Mouse (Mus musculus) thymus, adult 2 months (tissue): ENCODE measurements around the gene Rmdn2. TPM values are rescaled to one million over a fixed set of nuclear protein-coding genes. Genes with fewer than 3 reads are reported as not detected.

Experiments used
- DNase-seq: peaks from one replicate; pipeline ENCODE4 v3.0.0; 2021
- H3K27ac ChIP-seq: fragments of 200-500 bp; 2 replicates; pipeline ENCODE4 v1.5.1; 2012; ENCODE audit warnings: low read length, control low read depth; ENCODE audit not compliant: control insufficient read depth, insufficient read depth
- H3K27me3 ChIP-seq: fragments of 200-500 bp; 2 replicates; pipeline ENCODE4 v1.6.1; 2012; ENCODE audit warnings: mild to moderate bottlenecking, low read length, moderate library complexity, mixed read lengths; ENCODE audit not compliant: control insufficient read depth, insufficient read depth
- H3K36me3 ChIP-seq: fragments of 200-500 bp; 2 replicates; pipeline ENCODE4 v1.6.1; 2012; ENCODE audit warnings: mild to moderate bottlenecking, low read length, moderate library complexity; ENCODE audit not compliant: control insufficient read depth, insufficient read depth
- H3K4me1 ChIP-seq: fragments of 200-500 bp; replicated peaks from 2 replicates; pipeline ENCODE4 v1.6.1; 2012; ENCODE audit warnings: low read length; ENCODE audit not compliant: control insufficient read depth, insufficient read depth
- H3K4me3 ChIP-seq: fragments of 200-500 bp; 2 replicates; pipeline ENCODE4 v1.5.1; 2012; ENCODE audit warnings: mild to moderate bottlenecking, low read length, control low read depth, moderate library complexity; ENCODE audit not compliant: control insufficient read depth, insufficient read depth
- CTCF ChIP-seq: fragments of 200-500 bp; IDR thresholded peaks from 2 replicates; pipeline ENCODE4 v1.5.1; 2012; ENCODE audit warnings: mild to moderate bottlenecking, control low read depth, low read length, moderate library complexity, borderline replicate concordance; ENCODE audit not compliant: control insufficient read depth, poor library complexity, insufficient read depth; ENCODE audit errors: extremely low read depth
- POLR2A ChIP-seq: fragments of 200-500 bp; IDR thresholded peaks from 2 replicates; pipeline ENCODE4 v1.6.1; 2012; ENCODE audit warnings: mild to moderate bottlenecking, low read length, control low read depth, moderate library complexity; ENCODE audit not compliant: control insufficient read depth, poor library complexity, insufficient read depth; ENCODE audit errors: extremely low read depth
- WGBS: fragments of 180-500 bp; shearing (Covaris S2); methylation state at CpG from one replicate; pipeline ENCODE4 v1.1.7; 2018; 5-methylcytosine and 5-hydroxymethylcytosine counted together
- polyA plus RNA-seq: library from polyadenylated mRNA; depleted of rRNA; stranded (reverse); fragments of >200 nt; gene quantifications from 2 replicates; pipeline ENCODE4 v1.2.3, GENCODE M21; 2012

Rmdn2 gene
- polyA plus RNA-seq, 1 experiment: 0.97 TPM

- H3K4me1 ChIP-seq: no peaks in the 10 kb centered on the region
- 84% methylated on average over 3 of the region's 3 CpGs for WGBS
- TF ChIP-seq POLR2A (no peak), CTCF (no peak)
- H3K27me3 ChIP-seq: no peaks in the 10 kb centered on the region; the same call in 1 of the 2 replicates
- H3K27ac ChIP-seq: no peak overlapping the region
- DNase-seq: no peak
- no peaks in the 10 kb centered on the region for H3K36me3 ChIP-seq
- H3K4me3 ChIP-seq: no peak overlapping the region
These were observed 46.8 kb downstream of the Rmdn2 start for GRCm38 (mm10) chr17:79658452-79658851.

- Histone ChIP-seq H3K27me3 (no peaks in the 10 kb centered on the region; the same call in 1 of the 2 replicates), H3K27ac (no peak overlapping the region), H3K4me1 (no peaks in the 10 kb centered on the region), H3K36me3 (no peaks in the 10 kb centered on the region), H3K4me3 (no peak overlapping the region)
- TF ChIP-seq CTCF (no peak), POLR2A (no peak)
- DNase-seq: no peak
- WGBS: 93% methylated on average over 8 of the region's 8 CpGs
These were observed 47.2 kb downstream of the Rmdn2 start for GRCm38 (mm10) chr17:79658863-79659262.

- no peak for TF ChIP-seq CTCF
- no peak for TF ChIP-seq POLR2A
- H3K36me3 ChIP-seq: no peaks in the 10 kb centered on the region
- no peaks in the 10 kb centered on the region; the same call in 1 of the 2 replicates for H3K27me3 ChIP-seq
- H3K27ac ChIP-seq: no peak overlapping the region
- DNase-seq: peak; percentile 63
- 63% methylated on average over 7 of the region's 7 CpGs for WGBS
- H3K4me3 ChIP-seq: no peak overlapping the region
- H3K4me1 ChIP-seq: no peaks in the 10 kb centered on the region
These were observed 49.7 kb downstream of the Rmdn2 start for GRCm38 (mm10) chr17:79661387-79661786.

GRCm38 (mm10) chr17:79661848-79662247 lies 50.2 kb downstream of the Rmdn2 start:
- Histone ChIP-seq H3K27me3 (no peaks in the 10 kb centered on the region), H3K27ac (no peak overlapping the region), H3K4me1 (no peaks in the 10 kb centered on the region), H3K4me3 (no peak overlapping the region), H3K36me3 (no peaks in the 10 kb centered on the region)
- no peak for DNase-seq
- WGBS: 82% methylated on average over 9 of the region's 9 CpGs
- TF ChIP-seq POLR2A (no peak), CTCF (no peak)

GRCm38 (mm10) chr17:79663393-79664105 lies 51.9 kb downstream of the Rmdn2 start:
- no peak for DNase-seq
- Histone ChIP-seq H3K27me3 (no peaks in the 10 kb centered on the region), H3K36me3 (no peaks in the 10 kb centered on the region), H3K4me3 (no peak overlapping the region), H3K27ac (no peak overlapping the region), H3K4me1 (no peaks in the 10 kb centered on the region)
- 49% methylated on average over 3 of the region's 3 CpGs for WGBS
- TF ChIP-seq CTCF (no peak), POLR2A (no peak)

GRCm38 (mm10) chr17:79664106-79664417 lies 52.4 kb downstream of the Rmdn2 start:
- no peak for DNase-seq
- no peaks in the 10 kb centered on the region for H3K36me3 ChIP-seq
- TF ChIP-seq CTCF (no peak), POLR2A (no peak)
- no peaks in the 10 kb centered on the region for H3K27me3 ChIP-seq
- H3K4me1 ChIP-seq: no peaks in the 10 kb centered on the region
- WGBS: 98% methylated on average over 2 of the region's 2 CpGs
- H3K27ac ChIP-seq: no peak overlapping the region
- no peak overlapping the region for H3K4me3 ChIP-seq

- Histone ChIP-seq H3K27ac (no peak overlapping the region), H3K27me3 (no peaks in the 10 kb centered on the region), H3K4me1 (no peaks in the 10 kb centered on the region), H3K36me3 (no peaks in the 10 kb centered on the region), H3K4me3 (no peak overlapping the region)
- TF ChIP-seq POLR2A: no peak
- no peak for TF ChIP-seq CTCF
- no peak for DNase-seq
- WGBS: 84% methylated on average over 2 of the region's 2 CpGs
These were observed 59.2 kb downstream of the Rmdn2 start for GRCm38 (mm10) chr17:79670837-79671236.
